Mouse (Mus musculus): ENCODE measurements around the gene Gm20481. TPM values are rescaled to one million over a fixed set of nuclear protein-coding genes. Genes with fewer than 3 reads are reported as not detected.

Gene Gm20481
- polyA plus RNA-seq, 1 experiment, result not detected

DNA sequence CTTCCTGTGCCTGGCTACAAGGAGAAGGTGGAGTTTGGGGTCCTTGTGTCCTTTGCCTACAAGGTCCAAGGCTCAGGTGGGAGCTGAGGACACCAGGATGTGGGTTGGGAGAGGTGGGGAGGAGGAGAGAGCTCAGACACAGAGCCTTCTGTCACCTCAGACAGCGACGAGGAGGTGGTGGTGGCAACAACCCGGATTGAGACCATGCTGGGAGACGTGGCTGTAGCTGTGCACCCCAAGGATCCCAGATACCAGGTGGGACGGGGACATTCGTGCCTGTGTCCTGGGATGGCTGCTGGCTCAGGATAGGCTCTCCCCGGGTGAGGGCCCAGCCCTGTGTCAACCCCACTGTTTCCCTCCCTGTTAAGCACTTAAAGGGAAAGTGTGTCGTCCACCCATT is 41.7 kb downstream of the Gm20481 start:
- no peak for DNase-seq (ENCODE audit: low read depth in 1 of 2, low spot score in 2 of 2)
- Histone ChIP-seq H3K27ac (ENCODE audit: insufficient read depth, low read length) (no peak overlapping the region), H3K4me3 (ENCODE audit: extremely low read depth, insufficient read depth, insufficient read length) (no peak overlapping the region), H3K36me3 (ENCODE audit: control insufficient read depth, insufficient read depth, low read length) (peaks cover 74% of the 10 kb centered on the region), H3K27me3 (ENCODE audit: control insufficient read depth, insufficient read depth, low read length) (no peaks in the 10 kb centered on the region), H3K4me1 (ENCODE audit: control insufficient read depth, insufficient read depth, insufficient read length) (peaks cover 6% of the 10 kb centered on the region)
- 99% methylated on average over 8 of the region's 8 CpGs for WGBS
- TF ChIP-seq CTCF (IDR thresholded peaks at IDR 0.05; ENCODE audit: extremely low read depth, insufficient read depth, insufficient read length, insufficient replicate concordance) (no peak), POLR2A (IDR thresholded peaks at IDR 0.05; ENCODE audit: low read depth, low read length) (no peak)

DNA sequence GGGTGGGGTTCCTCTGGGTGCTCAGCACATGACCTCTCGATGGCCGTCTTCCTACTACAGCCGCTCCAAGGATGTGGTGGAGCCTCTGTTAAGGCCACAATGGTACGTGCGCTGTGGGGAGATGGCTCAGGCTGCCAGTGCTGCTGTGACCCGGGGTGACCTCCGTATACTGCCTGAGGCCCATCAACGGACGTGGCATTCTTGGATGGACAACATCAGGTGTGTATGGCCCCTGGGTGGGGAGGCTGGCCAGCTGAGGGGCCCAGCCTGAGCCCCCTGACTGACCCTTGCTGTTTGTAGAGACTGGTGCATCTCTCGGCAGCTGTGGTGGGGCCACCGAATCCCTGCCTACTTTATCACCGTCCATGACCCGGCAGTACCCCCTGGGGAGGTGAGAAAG is 42.7 kb downstream of the Gm20481 start:
- 92% methylated on average over 13 of the region's 13 CpGs for WGBS
- Histone ChIP-seq H3K27ac (ENCODE audit: insufficient read depth, low read length) (no peak overlapping the region), H3K27me3 (ENCODE audit: control insufficient read depth, insufficient read depth, low read length) (no peaks in the 10 kb centered on the region), H3K36me3 (ENCODE audit: control insufficient read depth, insufficient read depth, low read length) (peaks cover 74% of the 10 kb centered on the region), H3K4me3 (ENCODE audit: extremely low read depth, insufficient read depth, insufficient read length) (no peak overlapping the region), H3K4me1 (ENCODE audit: control insufficient read depth, insufficient read depth, insufficient read length) (peaks cover 11% of the 10 kb centered on the region)
- DNase-seq (ENCODE audit: low read depth in 1 of 2, low spot score in 2 of 2), result no peak
- TF ChIP-seq POLR2A (IDR thresholded peaks at IDR 0.05; ENCODE audit: low read depth, low read length), result no peak
- no peak for TF ChIP-seq CTCF (IDR thresholded peaks at IDR 0.05; ENCODE audit: extremely low read depth, insufficient read depth, insufficient read length, insufficient replicate concordance)

- WGBS, result 91% methylated on average over 6 of the region's 6 CpGs
- H3K4me3 ChIP-seq (ENCODE audit: extremely low read depth, insufficient read depth, insufficient read length), result no peak overlapping the region
- H3K27ac ChIP-seq (ENCODE audit: insufficient read depth, low read length), result no peak overlapping the region
- H3K4me1 ChIP-seq (ENCODE audit: control insufficient read depth, insufficient read depth, insufficient read length), result peaks cover 11% of the 10 kb centered on the region
- H3K36me3 ChIP-seq (ENCODE audit: control insufficient read depth, insufficient read depth, low read length), result peaks cover 69% of the 10 kb centered on the region
- H3K27me3 ChIP-seq (ENCODE audit: control insufficient read depth, insufficient read depth, low read length), result no peaks in the 10 kb centered on the region
- DNase-seq (ENCODE audit: low read depth in 1 of 2, low spot score in 2 of 2), result no peak
- TF ChIP-seq POLR2A (IDR thresholded peaks at IDR 0.05; ENCODE audit: low read depth, low read length) (no peak), CTCF (IDR thresholded peaks at IDR 0.05; ENCODE audit: extremely low read depth, insufficient read depth, insufficient read length, insufficient replicate concordance) (no peak)
Observed at GRCm38 (mm10) chr17:35013221-35013620, 43.5 kb downstream of the Gm20481 start.

DNA sequence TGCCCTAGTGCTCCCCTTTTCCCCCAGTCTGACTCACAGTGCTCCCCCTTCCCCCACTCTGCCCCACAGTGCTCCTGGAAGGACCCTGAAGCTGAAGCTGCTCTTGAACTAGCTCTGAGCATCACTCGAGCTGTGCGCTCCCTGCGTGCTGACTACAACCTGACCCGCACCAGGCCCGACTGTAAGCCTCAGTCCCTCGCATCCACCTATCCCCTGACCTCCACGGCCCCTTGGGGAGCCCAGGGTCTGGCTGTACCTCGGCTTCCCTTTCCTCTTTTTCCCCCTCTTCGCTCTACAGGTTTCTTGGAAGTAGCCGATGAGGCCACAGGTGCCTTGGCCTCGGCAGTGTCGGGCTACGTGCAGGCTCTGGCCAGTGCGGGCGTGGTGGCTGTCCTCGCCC is 45.6 kb downstream of the Gm20481 start:
- Histone ChIP-seq H3K27me3 (ENCODE audit: control insufficient read depth, insufficient read depth, low read length) (no peaks in the 10 kb centered on the region), H3K36me3 (ENCODE audit: control insufficient read depth, insufficient read depth, low read length) (peaks cover 60% of the 10 kb centered on the region), H3K4me3 (ENCODE audit: extremely low read depth, insufficient read depth, insufficient read length) (no peak overlapping the region), H3K27ac (ENCODE audit: insufficient read depth, low read length) (no peak overlapping the region), H3K4me1 (ENCODE audit: control insufficient read depth, insufficient read depth, insufficient read length) (peaks cover 11% of the 10 kb centered on the region)
- TF ChIP-seq POLR2A (IDR thresholded peaks at IDR 0.05; ENCODE audit: low read depth, low read length), result no peak
- no peak for TF ChIP-seq CTCF (IDR thresholded peaks at IDR 0.05; ENCODE audit: extremely low read depth, insufficient read depth, insufficient read length, insufficient replicate concordance)
- no peak for DNase-seq (ENCODE audit: low read depth in 1 of 2, low spot score in 2 of 2)
- WGBS, result 92% methylated on average over 16 of the region's 16 CpGs

- 55% methylated on average over 12 of the region's 12 CpGs for WGBS
- Histone ChIP-seq H3K4me3 (ENCODE audit: extremely low read depth, insufficient read depth, insufficient read length) (no peak within 1 kb of the TSS), H3K27me3 (ENCODE audit: control insufficient read depth, insufficient read depth, low read length) (no peaks in the 10 kb centered on the region), H3K27ac (ENCODE audit: insufficient read depth, low read length) (no peak within 1 kb of the TSS), H3K4me1 (ENCODE audit: control insufficient read depth, insufficient read depth, insufficient read length) (peaks cover 13% of the 10 kb centered on the region), H3K36me3 (ENCODE audit: control insufficient read depth, insufficient read depth, low read length) (peaks cover 49% of the 10 kb centered on the region)
- no peak for TF ChIP-seq POLR2A (IDR thresholded peaks at IDR 0.05; ENCODE audit: low read depth, low read length)
- TF ChIP-seq CTCF (IDR thresholded peaks at IDR 0.05; ENCODE audit: extremely low read depth, insufficient read depth, insufficient read length, insufficient replicate concordance), result no peak
- no peak for DNase-seq (ENCODE audit: low read depth in 1 of 2, low spot score in 2 of 2)
Observed at GRCm38 (mm10) chr17:35016376-35016775, 46.7 kb downstream of the Gm20481 start, which contains the start of gene Vwa7. TSS of gene Vwa7 (plus strand) at chr17:35016579.

GRCm38 (mm10) chr17:35016791-35017705 is 47.3 kb downstream of the Gm20481 start:
- TF ChIP-seq POLR2A (IDR thresholded peaks at IDR 0.05; ENCODE audit: low read depth, low read length) (no peak), CTCF (IDR thresholded peaks at IDR 0.05; ENCODE audit: extremely low read depth, insufficient read depth, insufficient read length, insufficient replicate concordance) (no peak)
- Histone ChIP-seq H3K4me1 (ENCODE audit: control insufficient read depth, insufficient read depth, insufficient read length) (peaks cover 13% of the 10 kb centered on the region), H3K27ac (ENCODE audit: insufficient read depth, low read length) (no peak overlapping the region), H3K4me3 (ENCODE audit: extremely low read depth, insufficient read depth, insufficient read length) (no peak overlapping the region), H3K36me3 (ENCODE audit: control insufficient read depth, insufficient read depth, low read length) (peaks cover 42% of the 10 kb centered on the region), H3K27me3 (ENCODE audit: control insufficient read depth, insufficient read depth, low read length) (no peaks in the 10 kb centered on the region)
- 70% methylated on average over 10 of the region's 10 CpGs for WGBS
- DNase-seq (ENCODE audit: low read depth in 1 of 2, low spot score in 2 of 2), result no peak

DNA sequence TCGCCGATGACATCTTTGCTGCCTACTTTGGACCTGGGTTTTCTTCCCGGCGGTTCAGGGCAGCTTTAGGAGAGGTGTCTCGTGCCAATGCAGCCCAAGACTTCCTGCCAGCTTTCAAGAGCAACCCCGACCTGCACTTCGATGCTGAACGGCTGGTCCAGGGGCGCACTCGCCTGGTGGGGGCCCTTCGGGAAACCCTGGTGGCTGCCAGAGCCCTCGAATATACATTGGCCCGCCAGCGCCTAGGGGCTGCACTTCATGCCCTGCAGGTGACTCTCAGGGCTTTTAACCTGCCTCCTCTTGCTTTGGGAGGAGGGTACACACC is 48.0 kb downstream of the Gm20481 start:
- Histone ChIP-seq H3K36me3 (ENCODE audit: control insufficient read depth, insufficient read depth, low read length) (peaks cover 36% of the 10 kb centered on the region), H3K27ac (ENCODE audit: insufficient read depth, low read length) (no peak overlapping the region), H3K27me3 (ENCODE audit: control insufficient read depth, insufficient read depth, low read length) (no peaks in the 10 kb centered on the region), H3K4me1 (ENCODE audit: control insufficient read depth, insufficient read depth, insufficient read length) (peaks cover 13% of the 10 kb centered on the region), H3K4me3 (ENCODE audit: extremely low read depth, insufficient read depth, insufficient read length) (no peak overlapping the region)
- DNase-seq (ENCODE audit: low read depth in 1 of 2, low spot score in 2 of 2), result no peak
- WGBS, result 66% methylated on average over 14 of the region's 14 CpGs
- TF ChIP-seq CTCF (IDR thresholded peaks at IDR 0.05; ENCODE audit: extremely low read depth, insufficient read depth, insufficient read length, insufficient replicate concordance) (no peak), POLR2A (IDR thresholded peaks at IDR 0.05; ENCODE audit: low read depth, low read length) (no peak)
